Mouse (Mus musculus): ENCODE measurements around the gene Cyp1a1.

DNA sequence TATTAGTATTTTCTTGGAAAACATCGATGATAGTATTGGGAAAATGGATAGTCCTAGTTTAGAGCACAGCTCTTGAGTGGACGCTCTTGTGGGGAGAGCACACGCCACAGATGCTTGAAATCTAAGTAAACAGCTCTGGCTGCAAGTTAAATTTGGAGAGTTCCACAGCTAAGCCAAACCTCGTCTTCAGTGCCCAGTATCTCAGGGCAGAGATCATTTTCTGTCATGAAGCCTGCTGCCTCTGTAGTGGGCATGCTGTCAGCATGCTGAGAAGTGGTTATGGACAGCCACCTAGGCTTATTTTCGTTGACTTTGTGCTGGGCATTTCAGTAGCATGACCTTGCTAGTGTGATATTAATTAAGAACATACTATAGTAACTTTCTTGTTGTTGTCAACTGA, 36.1 kb downstream of the Cyp1a1 start:
- no peak for TF ChIP-seq CTCF (IDR thresholded peaks at IDR 0.05; ENCODE audit: low read depth)
- TF ChIP-seq EP300 (IDR thresholded peaks at IDR 0.05; ENCODE audit: low read depth), result no peak

All from heart, postnatal 0 days (tissue).